Mouse (Mus musculus) hindbrain, embryonic 12.5 days (tissue): ENCODE data around the gene Cdk5r2. TPM values are rescaled to one million over a fixed set of nuclear protein-coding genes. Genes with fewer than 3 reads are reported as not detected.

Experiments used
- ATAC-seq: fragments of 200-750 bp; cut with Nextera tagmentation; 2 replicates; pipeline ENCODE4 v1.8.0; 2017; ENCODE audit warnings: moderate TSS enrichment; ENCODE audit not compliant: low FRiP score
- H3K27ac ChIP-seq: fragments of 300-500 bp; sonication (generic); 2 replicates; pipeline ENCODE4 v1.5.1; 2016; ENCODE audit warnings: mild to moderate bottlenecking
- H3K27me3 ChIP-seq: fragments of 300-500 bp; sonication (generic); 2 replicates; pipeline ENCODE4 v1.6.1; 2016; ENCODE audit warnings: mild to moderate bottlenecking
- H3K36me3 ChIP-seq: fragments of 300-500 bp; sonication (generic); 2 replicates; pipeline ENCODE4 v1.6.1; 2016; ENCODE audit warnings: mild to moderate bottlenecking
- H3K4me1 ChIP-seq: fragments of 300-500 bp; sonication (generic); 2 replicates; pipeline ENCODE4 v1.6.1; 2016
- H3K4me2 ChIP-seq: fragments of 300-500 bp; sonication (generic); replicated peaks from 2 replicates; pipeline ENCODE4 v1.6.1; 2016; ENCODE audit warnings: mild to moderate bottlenecking
- H3K4me3 ChIP-seq: fragments of 300-500 bp; sonication (generic); 2 replicates; pipeline ENCODE4 v1.5.1; 2016; ENCODE audit warnings: mild to moderate bottlenecking
- H3K9ac ChIP-seq: fragments of 300-500 bp; sonication (generic); 2 replicates; pipeline ENCODE4 v1.6.1; 2016; ENCODE audit warnings: mild to moderate bottlenecking, moderate library complexity
- H3K9me3 ChIP-seq: fragments of 300-500 bp; sonication (generic); replicated peaks from 2 replicates; pipeline ENCODE4 v1.6.1; 2016; ENCODE audit warnings: mild to moderate bottlenecking
- WGBS: fragments of 180-500 bp; shearing (Covaris S2); methylation state at CpG from one replicate; pipeline ENCODE4 v1.1.7; 2016; 5-methylcytosine and 5-hydroxymethylcytosine counted together
- polyA plus RNA-seq: library from polyadenylated mRNA; unstranded; fragments of >200 nt; fragmentation: Nextera tagmentation; extraction: Ambion mirVana; gene quantifications from 2 replicates; pipeline ENCODE4 v1.2.1, GENCODE M21; 2016

Cdk5r2 gene
- polyA plus RNA-seq, 1 experiment from 2014 or later, result 6.9 TPM

- Histone ChIP-seq H3K9ac (peak overlapping the region; percentile 96), H3K9me3 (no peaks in the 10 kb centered on the region), H3K27me3 (peaks cover 57% of the 10 kb centered on the region), H3K27ac (no peak overlapping the region), H3K36me3 (no peaks in the 10 kb centered on the region), H3K4me3 (peak overlapping the region; percentile 90), H3K4me1 (peaks cover 65% of the 10 kb centered on the region), H3K4me2 (peak overlapping the region; percentile 86)
- WGBS, result 2% methylated on average over 11 of the region's 11 CpGs
- ATAC-seq, result no peak
Measured at GRCm38 (mm10) chr1:74856439-74856720, 1.6 kb downstream of the Cdk5r2 start.

GRCm38 (mm10) chr1:74856791-74857190, 2.1 kb downstream of the Cdk5r2 start:
- WGBS, result 3% methylated on average over 7 of the region's 7 CpGs
- Histone ChIP-seq H3K27ac (no peak overlapping the region), H3K36me3 (no peaks in the 10 kb centered on the region), H3K9me3 (no peaks in the 10 kb centered on the region), H3K9ac (peak overlapping the region; percentile 96), H3K4me1 (peaks cover 61% of the 10 kb centered on the region), H3K4me2 (peak overlapping the region; percentile 86), H3K27me3 (peaks cover 53% of the 10 kb centered on the region), H3K4me3 (peak overlapping the region; percentile 90)
- no peak for ATAC-seq

- H3K9me3 ChIP-seq, result no peaks in the 10 kb centered on the region
- no peak for ATAC-seq
- 2% methylated on average over 20 of the region's 20 CpGs for WGBS
- peaks cover 48% of the 10 kb centered on the region for H3K27me3 ChIP-seq
- peak overlapping the region; percentile 86 for H3K4me2 ChIP-seq
- H3K36me3 ChIP-seq, result no peaks in the 10 kb centered on the region
- H3K9ac ChIP-seq, result peak overlapping the region; percentile 96
- H3K4me1 ChIP-seq, result peaks cover 58% of the 10 kb centered on the region
- no peak overlapping the region for H3K27ac ChIP-seq
- H3K4me3 ChIP-seq, result peak overlapping the region; percentile 90
Measured at GRCm38 (mm10) chr1:74857201-74857600, 2.5 kb downstream of the Cdk5r2 start.

DNA sequence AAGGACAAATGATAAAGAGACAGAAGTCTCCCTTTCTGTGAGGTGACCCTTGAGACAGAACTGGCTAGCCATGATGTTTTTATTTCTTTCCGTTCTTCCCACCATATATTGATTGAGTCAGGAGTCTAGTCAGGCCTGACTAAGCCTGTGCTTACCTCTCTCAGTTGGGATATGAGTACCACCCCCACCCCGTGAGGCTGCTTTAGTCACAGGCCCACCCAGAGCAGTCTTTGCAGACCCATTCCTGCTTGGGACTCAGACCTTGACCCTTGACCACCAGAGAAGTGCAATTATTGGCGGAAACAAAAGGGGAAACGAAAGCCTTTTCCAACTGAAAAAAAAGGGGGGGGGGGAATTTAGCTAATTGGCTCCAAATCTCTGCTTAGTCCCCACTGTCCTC, 2.9 kb downstream of the Cdk5r2 start:
- Histone ChIP-seq H3K27me3 (peaks cover 47% of the 10 kb centered on the region), H3K4me3 (peak overlapping the region; percentile 90), H3K36me3 (no peaks in the 10 kb centered on the region), H3K4me2 (peak overlapping the region; percentile 86), H3K4me1 (peaks cover 58% of the 10 kb centered on the region), H3K9me3 (no peaks in the 10 kb centered on the region), H3K27ac (peak overlapping the region; percentile 69; the same call in 1 of the 2 replicates), H3K9ac (peak overlapping the region; percentile 96)
- no peak for ATAC-seq
- WGBS, result 7% methylated on average over 4 of the region's 4 CpGs

- peak; percentile 48 for ATAC-seq
- peak overlapping the region; percentile 90 for H3K4me3 ChIP-seq
- WGBS, result 0% methylated on average over 29 of the region's 29 CpGs
- H3K9me3 ChIP-seq, result no peaks in the 10 kb centered on the region
- H3K4me1 ChIP-seq, result peaks cover 53% of the 10 kb centered on the region
- no peaks in the 10 kb centered on the region for H3K36me3 ChIP-seq
- H3K27ac ChIP-seq, result peak overlapping the region; percentile 69
- H3K27me3 ChIP-seq, result peaks cover 42% of the 10 kb centered on the region
- H3K9ac ChIP-seq, result peak overlapping the region; percentile 96
- peak overlapping the region; percentile 86 for H3K4me2 ChIP-seq
Measured at GRCm38 (mm10) chr1:74858171-74858719, 3.5 kb downstream of the Cdk5r2 start.

- Histone ChIP-seq H3K4me1 (peaks cover 50% of the 10 kb centered on the region), H3K27me3 (peaks cover 40% of the 10 kb centered on the region), H3K9me3 (no peaks in the 10 kb centered on the region), H3K9ac (peak overlapping the region; percentile 96; the same call in 1 of the 2 replicates), H3K4me2 (peak overlapping the region; percentile 86), H3K4me3 (peak overlapping the region; percentile 90), H3K27ac (no peak overlapping the region), H3K36me3 (no peaks in the 10 kb centered on the region)
- WGBS, result 8% methylated on average over 16 of the region's 16 CpGs
- ATAC-seq, result no peak
Measured at GRCm38 (mm10) chr1:74858805-74859204, 4.1 kb downstream of the Cdk5r2 start.

GRCm38 (mm10) chr1:74859223-74859984, 4.7 kb downstream of the Cdk5r2 start:
- ATAC-seq, result no peak
- WGBS, result 46% methylated on average over 6 of the region's 6 CpGs
- peak overlapping the region; percentile 86 for H3K4me2 ChIP-seq

DNA sequence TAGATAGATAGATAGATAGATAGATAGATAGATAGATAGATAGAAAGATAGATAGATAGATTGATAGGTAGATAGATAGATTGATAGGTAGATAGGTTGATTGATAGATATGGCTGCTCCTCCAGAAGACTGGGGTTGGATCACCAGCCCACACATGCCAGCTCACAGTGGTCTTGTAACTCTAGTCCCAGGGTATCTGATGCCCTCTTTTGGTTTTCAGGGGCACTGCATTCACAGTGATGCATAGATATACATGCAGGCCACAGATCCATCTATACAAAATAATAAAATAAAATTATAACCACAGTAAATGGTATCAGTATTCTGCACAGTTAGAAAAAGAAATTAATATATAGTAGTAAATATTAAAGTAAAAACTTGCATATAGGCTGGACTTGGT, 7.0 kb downstream of the Cdk5r2 start:
- Histone ChIP-seq H3K9me3 (no peaks in the 10 kb centered on the region), H3K4me2 (no peak overlapping the region), H3K27ac (no peak overlapping the region), H3K9ac (no peak overlapping the region), H3K4me3 (no peak overlapping the region), H3K27me3 (peaks cover 29% of the 10 kb centered on the region), H3K36me3 (no peaks in the 10 kb centered on the region), H3K4me1 (peaks cover 26% of the 10 kb centered on the region)
- no peak for ATAC-seq

More at GRCm38 (mm10) chr1:74859223-74859984, 4.7 kb downstream of the Cdk5r2 start:
- Histone ChIP-seq H3K9ac (no peak overlapping the region), H3K27ac (no peak overlapping the region), H3K36me3 (no peaks in the 10 kb centered on the region), H3K27me3 (peaks cover 40% of the 10 kb centered on the region), H3K9me3 (no peaks in the 10 kb centered on the region), H3K4me3 (no peak overlapping the region), H3K4me1 (peaks cover 44% of the 10 kb centered on the region)

DNA sequence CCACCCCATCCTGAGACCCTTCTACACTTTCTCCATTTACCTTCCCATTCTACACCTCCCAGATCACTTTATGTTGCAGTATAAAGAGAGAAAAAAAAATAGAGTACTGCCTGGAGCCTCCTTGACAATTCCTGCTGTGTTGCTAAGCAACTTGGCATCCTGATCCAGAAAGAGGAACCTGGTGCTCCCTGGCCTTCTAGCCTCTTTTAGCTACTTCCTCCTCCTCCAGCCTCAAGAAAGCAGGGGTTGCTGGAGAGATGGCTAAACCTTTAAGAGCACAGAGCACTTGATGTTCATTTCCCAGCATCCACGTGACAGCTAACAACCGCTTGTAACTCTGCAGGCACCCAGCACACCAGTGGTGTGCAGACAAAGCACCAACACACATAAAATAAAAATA, 17.5 kb downstream of the Cdk5r2 start:
- 67% methylated on average over 2 of the region's 2 CpGs for WGBS
- Histone ChIP-seq H3K4me1 (no peaks in the 10 kb centered on the region), H3K9me3 (no peaks in the 10 kb centered on the region), H3K4me2 (no peak overlapping the region), H3K36me3 (no peaks in the 10 kb centered on the region), H3K27ac (no peak overlapping the region), H3K27me3 (peaks cover under 1% of the 10 kb centered on the region; the same call in 1 of the 2 replicates), H3K9ac (no peak overlapping the region), H3K4me3 (no peak overlapping the region)
- ATAC-seq, result no peak

DNA sequence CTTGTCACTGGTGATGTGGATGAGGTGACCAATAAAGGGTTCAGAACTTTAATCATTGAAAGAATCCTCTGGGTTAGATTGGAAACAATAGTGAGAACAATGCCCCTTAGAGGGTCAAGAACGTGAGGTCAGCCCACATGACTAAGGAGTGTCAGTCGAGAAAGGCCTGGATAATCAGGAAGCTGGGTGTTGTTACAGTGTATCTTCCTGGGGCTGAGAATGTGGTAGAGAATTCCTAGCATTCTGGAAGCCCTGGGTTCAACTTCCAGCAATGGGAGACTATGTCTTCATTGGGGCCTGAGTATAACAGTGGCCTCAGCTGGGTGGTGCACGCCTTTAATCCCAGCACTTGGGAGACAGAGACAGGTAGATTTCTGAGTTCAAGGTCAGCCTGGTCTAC, 22.5 kb downstream of the Cdk5r2 start:
- no peak overlapping the region for H3K4me2 ChIP-seq

GRCm38 (mm10) chr1:74880785-74881360, 26.1 kb downstream of the Cdk5r2 start:
- peak; percentile 61 for ATAC-seq
- H3K4me2 ChIP-seq, result no peak overlapping the region

More for the DNA sequence above, 22.5 kb downstream of the Cdk5r2 start:
- WGBS, result 44% methylated on average over 3 of the region's 3 CpGs
- Histone ChIP-seq H3K27ac (no peak overlapping the region), H3K4me3 (no peak overlapping the region), H3K36me3 (no peaks in the 10 kb centered on the region), H3K9ac (no peak overlapping the region), H3K27me3 (peaks cover 42% of the 10 kb centered on the region), H3K4me1 (peaks cover 7% of the 10 kb centered on the region), H3K9me3 (no peaks in the 10 kb centered on the region)
- ATAC-seq, result no peak

GRCm38 (mm10) chr1:74882055-74882734, 27.5 kb downstream of the Cdk5r2 start:
- Histone ChIP-seq H3K36me3 (no peaks in the 10 kb centered on the region), H3K4me2 (peak overlapping the region; percentile 57), H3K27ac (no peak overlapping the region), H3K4me3 (peak overlapping the region; percentile 32), H3K9me3 (no peaks in the 10 kb centered on the region), H3K9ac (peak overlapping the region; percentile 46; the same call in 1 of the 2 replicates), H3K27me3 (peaks cover 92% of the 10 kb centered on the region), H3K4me1 (peaks cover 32% of the 10 kb centered on the region)
- WGBS, result 2% methylated on average over 57 of the region's 74 CpGs
- ATAC-seq, result no peak

More at GRCm38 (mm10) chr1:74880785-74881360, 26.1 kb downstream of the Cdk5r2 start:
- Histone ChIP-seq H3K9ac (no peak overlapping the region), H3K36me3 (no peaks in the 10 kb centered on the region), H3K4me3 (no peak overlapping the region), H3K27ac (no peak overlapping the region), H3K4me1 (peaks cover 31% of the 10 kb centered on the region), H3K9me3 (no peaks in the 10 kb centered on the region), H3K27me3 (peaks cover 79% of the 10 kb centered on the region)
- WGBS, result 2% methylated on average over 18 of the region's 18 CpGs
